Mouse (Mus musculus) heart, postnatal 10 days (tissue): ENCODE measurements around the gene Rarg. TPM values are rescaled to one million over a fixed set of nuclear protein-coding genes. Genes with fewer than 3 reads are reported as not detected.

Source experiments
- DNase-seq, 2 experiments: peaks; one replicate each; pipeline ENCODE4 v3.0.0; 2021
- intact Hi-C: fragments of 180-260 bp; cut with DNase I; formaldehyde crosslinking; loops from one replicate; pipeline ENCODE4 v1.15.1; 2025
- total RNA-seq, 2 experiments: library from RNA; stranded (reverse); gene quantifications; 2 replicates each; pipeline ENCODE4 v1.2.3; 2021

The Rarg gene
- 10 to 100 TPM; 23.2 to 27.2 TPM for total RNA-seq

DNA sequence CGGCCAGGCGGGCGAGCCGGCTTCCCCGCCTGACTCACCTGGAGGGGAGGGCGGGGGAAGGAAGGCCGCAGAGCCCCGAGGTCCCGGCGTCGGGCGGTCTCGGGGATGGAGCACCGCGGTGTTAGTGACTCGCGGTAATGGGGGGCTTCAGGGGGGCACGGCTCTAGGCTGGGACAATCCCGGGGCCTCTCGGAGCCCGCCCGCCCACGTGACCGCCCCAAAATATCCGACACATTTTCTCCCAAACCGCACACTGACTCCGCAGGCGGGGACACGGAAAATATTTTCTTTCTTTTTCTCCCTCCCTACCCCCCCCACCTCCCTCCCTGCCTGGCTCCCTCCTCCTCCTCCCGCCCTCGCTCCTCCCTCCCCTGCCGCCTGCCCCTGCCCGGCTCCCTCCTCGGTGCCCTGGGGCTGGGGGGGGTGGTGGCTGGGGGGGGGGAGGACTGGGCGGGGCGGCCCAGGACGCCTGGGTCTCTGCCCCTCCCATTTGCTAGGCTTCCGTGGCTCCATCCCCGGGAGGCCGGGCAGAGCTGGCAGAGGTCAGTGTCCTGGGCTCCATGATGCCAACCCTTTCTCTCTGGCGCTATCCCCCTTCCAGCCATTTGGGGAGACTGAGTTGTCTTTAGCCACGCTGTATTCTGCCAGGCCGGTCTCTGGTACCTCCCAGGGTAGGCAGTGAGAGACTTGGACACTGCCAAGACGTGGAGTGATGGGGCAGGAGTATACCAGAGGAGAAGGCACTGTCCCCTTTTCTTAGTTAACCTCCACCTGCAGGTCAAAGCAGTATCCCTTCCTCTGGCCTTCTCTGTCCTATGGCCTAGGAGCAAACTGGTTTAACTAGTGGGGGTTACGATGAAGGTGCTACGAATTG, at the start of gene Rarg:
Gene Rarg (minus strand): TSS at position 316 of the 874 bp plus-strand sequence.
- intact Hi-C loops = no loop called here
- peak; percentile 44 to 51 for DNase-seq

DNA sequence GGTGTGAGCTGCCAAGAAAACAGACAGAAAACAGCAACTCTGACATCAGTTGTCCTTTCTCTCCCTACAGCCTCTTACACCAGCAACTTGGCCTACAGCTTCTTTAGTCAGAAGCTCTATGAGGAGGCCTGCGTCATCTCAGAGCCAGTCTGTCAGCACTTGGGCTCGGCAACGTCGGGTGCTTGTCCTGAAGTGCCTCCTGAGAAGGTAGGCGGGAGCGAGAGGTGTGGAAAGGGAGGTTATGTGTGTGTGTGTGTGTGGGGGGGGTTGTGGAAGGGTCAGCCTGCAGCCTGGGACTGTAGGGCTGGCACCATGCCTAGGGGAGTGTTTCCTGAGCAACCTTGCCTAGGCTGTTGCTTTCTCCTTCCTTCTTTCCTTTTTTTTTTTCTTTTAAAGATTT, 45.2 kb upstream of the Rarg start:
- DNase-seq = peak; percentile 68 to 70
- intact Hi-C loops = loop anchor here (2.0 kb wide), 1 partner anchor 20 kb away; no protein-coding TSS in a partner anchor

DNA sequence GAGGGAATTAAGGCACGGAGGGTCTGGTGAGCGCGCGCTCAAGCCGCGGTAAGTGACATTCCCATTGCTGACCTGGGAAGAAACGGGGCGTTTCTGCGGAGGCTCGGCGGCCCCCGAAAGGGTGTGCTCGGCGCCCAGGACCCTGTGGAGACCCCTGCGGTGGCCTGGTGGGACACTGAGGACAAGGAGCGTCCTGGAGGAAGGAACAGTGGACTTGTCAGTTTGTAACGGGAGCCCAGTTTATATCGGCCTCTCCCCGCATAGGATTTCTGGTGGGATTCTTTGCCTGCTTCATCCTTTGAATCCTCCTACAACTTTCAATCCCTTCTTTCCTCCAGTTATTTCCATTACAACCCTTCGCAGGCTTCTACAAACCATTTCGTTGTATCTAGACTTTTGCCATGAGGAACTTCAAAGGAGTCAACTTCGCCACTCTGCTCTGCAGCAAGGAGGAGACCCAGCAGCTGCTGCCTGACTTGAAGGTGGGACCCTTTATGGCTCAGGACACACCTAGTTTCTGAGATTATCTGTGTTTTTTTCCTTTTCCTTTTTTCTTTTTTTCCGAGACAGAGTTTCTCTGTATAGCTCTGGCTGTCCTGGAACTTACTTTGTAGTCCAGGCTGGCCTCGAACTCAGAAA, 39.2 kb upstream of the Rarg start:
- DNase-seq = peak in 1 of 2 experiments; percentile 13
- intact Hi-C loops = no loop called here

DNA sequence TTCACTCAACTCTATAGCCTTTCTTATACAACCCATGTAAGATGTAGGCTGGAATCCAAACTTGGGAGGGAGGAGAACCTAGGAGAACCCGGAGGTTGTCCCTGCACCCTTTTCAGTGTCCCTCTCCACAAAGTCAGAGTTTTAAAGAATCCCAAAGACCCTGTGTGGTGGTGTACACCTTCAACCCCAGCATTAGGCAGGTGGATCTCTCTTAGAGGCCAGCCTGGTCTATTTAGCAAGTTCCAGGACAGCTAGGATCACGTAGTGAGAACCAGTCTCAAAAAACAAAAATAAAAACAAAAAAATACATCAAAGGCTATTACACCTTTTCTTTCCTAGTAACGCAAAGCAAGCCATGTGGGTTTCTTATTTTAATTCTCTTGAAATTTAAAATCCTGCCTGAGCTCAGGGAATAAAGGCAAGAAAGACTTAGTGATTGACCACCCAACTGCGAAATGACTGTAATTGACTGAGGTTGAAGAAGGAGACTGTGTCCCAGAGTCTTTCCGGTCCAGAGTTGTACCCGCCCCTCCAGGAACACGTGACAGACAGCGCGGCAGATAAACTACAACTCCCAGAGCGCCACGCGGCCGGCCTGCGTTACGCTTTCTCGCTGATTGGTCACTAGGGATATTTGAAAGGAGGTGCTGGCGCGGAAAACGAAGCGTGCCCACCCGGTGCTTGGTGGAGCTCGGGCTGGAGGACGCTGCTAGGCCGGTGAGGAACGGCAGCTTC, 38.5 kb upstream of the Rarg start, which contains the start of gene Espl1:
Gene Espl1 (plus strand): TSS at position 634 of the 735 bp plus-strand sequence.
- intact Hi-C loops = no loop called here

DNA sequence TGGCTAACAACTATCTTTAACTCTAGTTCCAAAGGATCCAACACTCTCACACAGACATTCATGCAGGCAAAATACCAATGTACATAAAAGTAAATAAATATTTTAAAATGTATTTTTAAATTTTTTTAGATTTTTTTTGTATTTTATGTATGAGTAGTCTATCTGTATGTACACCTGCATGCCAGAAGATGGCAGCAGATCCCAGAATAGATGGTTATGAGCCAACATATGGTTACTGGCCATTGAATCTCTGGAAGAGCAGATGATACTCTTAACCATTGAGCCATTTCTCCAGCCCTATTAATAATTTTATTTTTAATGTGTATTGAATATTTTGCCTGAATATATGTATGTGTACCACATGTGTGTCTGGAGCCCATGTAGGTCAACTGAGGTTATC, 30.1 kb upstream of the Rarg start:
- intact Hi-C loops = loop anchor here (1.0 kb wide), 1 partner anchor 90 kb away; no protein-coding TSS in a partner anchor
- DNase-seq = peak; percentile 55 to 70

More for the DNA sequence above, 38.5 kb upstream of the Rarg start, which contains the start of gene Espl1:
- peak; percentile 96 to 97 for DNase-seq

DNA sequence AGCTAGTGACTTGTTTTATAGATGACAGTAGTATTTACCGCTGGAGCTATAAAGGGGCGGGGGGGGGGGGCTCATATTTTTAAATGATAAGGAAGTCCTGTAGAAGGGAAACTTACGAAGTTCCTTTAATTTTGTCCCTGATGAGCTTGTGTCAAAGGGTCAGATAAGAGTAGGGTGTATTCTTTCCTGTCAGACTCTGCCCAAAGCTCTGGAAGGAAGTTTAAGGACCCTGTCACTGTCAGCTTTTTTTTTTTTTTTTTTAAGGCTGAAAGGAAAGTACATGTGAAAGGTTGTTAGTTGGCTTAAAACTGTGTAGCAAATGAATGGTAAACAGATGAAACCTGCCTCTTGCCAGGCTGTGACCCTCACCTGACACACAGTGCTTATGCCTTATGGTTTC, 26.3 kb upstream of the Rarg start:
- DNase-seq = no peak
- intact Hi-C loops = no loop called here

DNA sequence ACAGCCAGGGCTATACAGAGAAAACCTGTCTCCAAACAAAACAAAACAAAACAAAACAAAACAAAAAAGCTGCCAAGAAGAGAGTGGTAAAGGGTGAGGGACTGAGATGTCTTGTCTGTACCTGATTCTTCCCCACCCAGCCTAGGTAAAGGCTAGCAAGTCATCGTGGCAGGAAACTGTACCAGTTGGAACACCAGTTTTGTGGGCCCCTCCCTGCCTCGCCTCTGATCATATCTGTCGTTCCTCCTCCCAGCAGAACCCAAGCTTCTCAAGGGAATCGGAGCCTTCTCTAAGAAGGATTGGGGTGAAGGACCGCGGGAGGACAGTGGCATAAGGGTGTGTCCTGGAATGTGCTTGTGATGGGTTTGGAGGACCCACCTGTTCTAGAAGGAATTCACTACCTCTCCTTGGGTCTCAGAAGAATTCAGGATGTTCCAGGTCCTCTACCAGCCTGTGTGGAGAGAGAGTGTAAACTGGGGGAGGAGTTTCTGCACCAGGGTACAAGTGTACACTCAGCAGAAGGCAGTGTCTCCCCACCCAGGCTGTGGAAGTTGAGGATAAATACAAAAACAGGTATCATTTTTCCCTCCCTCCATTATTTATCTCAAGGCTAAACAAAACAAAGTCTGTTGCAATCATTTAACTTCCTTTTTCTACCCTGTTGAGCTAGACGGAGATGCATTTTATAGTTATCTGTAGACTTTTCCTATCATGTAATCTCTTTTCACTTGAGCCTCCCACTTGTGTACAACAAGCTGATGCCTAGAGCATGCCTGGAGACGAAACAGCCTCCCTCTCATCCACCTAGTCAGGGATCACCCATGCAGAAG, 25.4 kb upstream of the Rarg start:
- intact Hi-C loops = no loop called here
- DNase-seq = no peak

DNA sequence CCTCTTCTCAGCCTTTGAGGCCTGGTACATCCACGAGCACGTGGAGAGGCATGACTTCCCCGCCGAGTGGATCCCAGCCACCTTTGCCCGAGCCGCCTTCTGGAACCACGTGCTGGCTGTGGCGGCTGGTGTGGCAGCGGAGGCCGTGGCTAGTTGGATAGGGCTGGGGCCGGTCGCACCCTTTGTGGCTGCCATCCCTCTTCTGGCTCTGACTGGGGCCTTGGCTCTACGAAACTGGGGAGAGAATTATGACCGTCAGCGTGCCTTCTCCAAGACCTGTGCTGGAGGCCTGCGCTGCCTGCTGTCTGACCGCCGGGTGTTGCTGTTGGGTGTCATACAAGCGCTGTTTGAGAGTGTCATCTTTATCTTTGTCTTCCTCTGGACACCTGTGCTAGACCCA, 23.3 kb upstream of the Rarg start:
- no peak for DNase-seq
- intact Hi-C loops = no loop called here

DNA sequence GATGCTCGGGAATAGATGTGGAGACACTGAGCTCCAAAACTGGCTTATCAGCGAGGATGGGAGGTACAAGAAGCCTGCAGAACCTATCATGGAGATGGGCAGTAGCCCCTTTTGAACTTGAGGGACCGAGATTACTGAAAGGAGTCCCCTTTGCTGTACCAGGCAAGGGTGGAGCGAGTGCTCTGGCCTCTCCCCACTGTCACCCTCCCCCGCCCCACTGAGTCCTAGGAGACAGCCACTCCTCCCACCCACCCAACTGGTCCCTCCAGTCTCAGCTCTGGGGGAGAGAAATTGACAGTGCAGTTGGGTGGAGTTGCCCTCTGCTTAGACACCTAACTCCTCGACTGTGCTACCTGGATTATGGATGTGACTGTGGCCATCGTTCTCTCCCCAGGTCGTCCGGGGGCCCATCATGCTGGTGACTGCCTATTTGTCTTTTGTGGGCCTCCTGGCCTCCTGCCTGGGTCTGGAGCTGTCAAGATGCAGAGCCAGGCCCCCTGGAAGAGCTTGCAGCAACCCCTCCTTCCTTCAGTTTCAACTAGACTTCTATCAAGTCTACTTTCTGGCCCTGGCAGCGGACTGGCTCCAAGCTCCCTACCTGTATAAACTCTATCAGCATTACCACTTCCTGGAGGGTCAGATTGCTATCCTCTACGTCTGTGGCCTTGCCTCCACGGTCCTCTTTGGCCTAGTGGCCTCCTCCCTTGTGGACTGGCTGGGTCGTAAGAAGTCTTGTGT, 22.6 kb upstream of the Rarg start:
- intact Hi-C loops = loop anchor here (1.0 kb wide), 1 partner anchor 34 kb away; no protein-coding TSS in a partner anchor
- DNase-seq = no peak

- intact Hi-C loops = loop anchor here (1.0 kb wide), 1 partner anchor 33 kb away; no protein-coding TSS in a partner anchor
Observed at GRCm38 (mm10) chr15:102279092-102279782, 21.9 kb upstream of the Rarg start, which contains the start of gene Mfsd5. TSS of gene Mfsd5 (plus strand) at chr15:102279454.

DNA sequence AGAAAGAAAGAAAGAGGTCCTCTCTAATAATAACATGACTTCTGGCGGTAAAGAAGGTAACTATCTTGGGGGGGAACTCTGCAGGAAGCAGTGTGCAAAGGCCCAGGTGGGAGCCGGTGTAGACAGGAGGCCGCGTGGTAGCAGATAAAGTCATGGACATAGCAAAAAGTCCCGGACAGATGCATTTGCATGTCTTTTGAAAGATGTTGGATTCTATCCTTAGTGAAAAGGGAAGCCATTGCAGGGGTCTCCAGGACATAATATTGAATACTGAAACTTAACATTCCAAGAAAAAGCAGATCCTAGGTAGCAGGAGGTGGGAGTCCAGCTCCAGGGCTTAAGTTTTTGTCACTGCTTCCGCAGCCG, 21.4 kb upstream of the Rarg start:
- intact Hi-C loops = loop anchor here (1.0 kb wide), 1 partner anchor 32 kb away; no protein-coding TSS in a partner anchor

More at GRCm38 (mm10) chr15:102279092-102279782, 21.9 kb upstream of the Rarg start, which contains the start of gene Mfsd5:
- DNase-seq = peak; percentile 90 to 91

GRCm38 (mm10) chr15:102273982-102274716, 16.8 kb upstream of the Rarg start:
- intact Hi-C loops = loop anchor here (5.0 kb wide), 1 partner anchor 37 kb away; no protein-coding TSS in a partner anchor
- DNase-seq = no peak

More for the DNA sequence above, 21.4 kb upstream of the Rarg start:
- DNase-seq = no peak

DNA sequence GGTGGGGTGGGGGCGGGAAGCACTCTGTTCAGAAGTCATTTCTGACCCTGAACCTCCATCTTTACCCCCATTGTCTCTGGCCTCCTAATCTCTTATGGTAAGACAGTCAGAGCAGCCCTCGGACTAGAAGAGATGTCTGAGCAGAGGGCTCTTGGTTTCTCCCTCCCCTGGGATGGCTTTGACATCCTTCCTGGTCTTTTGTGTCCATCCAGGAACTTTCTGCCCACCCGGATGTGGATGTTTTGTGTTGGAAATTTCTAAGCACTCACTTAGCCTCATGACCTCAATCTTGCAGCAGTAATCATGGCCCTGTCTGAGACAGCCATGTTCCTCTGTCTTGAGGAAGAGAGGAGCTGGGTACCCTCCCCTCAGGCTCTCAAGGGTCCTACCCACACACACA, 14.1 kb upstream of the Rarg start:
- peak in 1 of 2 experiments; percentile 22 for DNase-seq
- intact Hi-C loops = loop anchor here (5.0 kb wide), 1 partner anchor 34 kb away; no protein-coding TSS in a partner anchor

GRCm38 (mm10) chr15:102270274-102270960, 13.1 kb upstream of the Rarg start, which contains the start of gene Gm9918:
TSS of gene Gm9918 (plus strand) at chr15:102270563.
- DNase-seq = no peak
- intact Hi-C loops = loop anchor here (5.0 kb wide), 1 partner anchor 33 kb away; no protein-coding TSS in a partner anchor

DNA sequence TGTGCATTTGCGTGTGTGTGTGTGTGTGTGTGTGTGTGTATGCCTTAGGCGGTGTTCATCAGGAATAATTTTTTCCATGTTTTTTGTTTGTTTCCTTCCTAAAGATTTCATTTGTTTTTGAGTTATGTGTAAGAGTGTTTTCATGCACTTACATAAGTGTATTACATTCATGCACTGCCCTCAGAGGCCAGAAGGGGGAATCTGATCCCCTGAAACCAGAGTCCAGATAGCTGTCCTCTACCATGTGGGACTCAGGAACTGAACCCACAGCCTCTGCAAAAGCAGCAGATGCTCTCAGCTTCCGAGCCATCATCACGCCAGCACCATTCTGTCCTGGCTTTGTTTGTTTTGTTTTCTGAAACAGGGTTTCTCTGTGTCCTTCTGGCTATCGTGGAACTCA, 8.2 kb upstream of the Rarg start:
- intact Hi-C loops = no loop called here

GRCm38 (mm10) chr15:102263037-102263436, 5.7 kb upstream of the Rarg start:
- no peak for DNase-seq
- intact Hi-C loops = no loop called here

More for the DNA sequence above, 8.2 kb upstream of the Rarg start:
- no peak for DNase-seq

DNA sequence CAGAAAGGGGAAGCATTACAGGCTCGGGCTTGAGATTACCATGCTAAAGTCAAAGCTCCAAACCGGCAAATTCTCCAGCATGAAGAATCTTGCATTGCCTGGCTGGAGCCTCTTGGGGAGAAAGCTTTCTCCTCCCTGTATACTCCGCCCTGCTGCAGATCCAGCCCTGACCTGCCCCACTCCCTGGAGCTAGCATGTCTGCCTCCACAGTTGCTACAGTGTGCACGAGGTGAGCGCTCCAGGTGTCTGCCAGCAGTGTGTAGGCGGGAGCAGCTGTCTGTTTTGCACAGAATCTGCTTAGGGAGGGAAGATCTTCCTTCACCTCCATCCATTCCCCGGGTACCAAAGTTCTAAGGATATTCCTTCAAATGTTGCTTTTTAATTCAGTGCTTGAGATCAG, 5.3 kb upstream of the Rarg start:
- intact Hi-C loops = no loop called here
- DNase-seq = no peak
